Mouse (Mus musculus) MEL (cell line): ENCODE measurements around the gene Zmat5.

ENCODE experiments used
- CTCF ChIP-seq, 3 experiments: IDR thresholded peaks in 2 of 3; conservative IDR thresholded peaks in 1 of 3; 2 replicates each; pipeline ENCODE4 v1.5.1; 2011 to 2012; ENCODE audit warnings: low read length in 3 of 3, low read depth in 2 of 3, mild to moderate bottlenecking in 2 of 3, improper control_type of control experiment in 1 of 3, inconsistent platforms in 1 of 3, mixed read lengths in 1 of 3, moderate library complexity in 1 of 3; ENCODE audit not compliant: control insufficient read depth in 1 of 3, insufficient read depth in 1 of 3, poor library complexity in 1 of 3, severe bottlenecking in 1 of 3
- E2F4 ChIP-seq: IDR thresholded peaks from 2 replicates; pipeline ENCODE4 v1.6.1; 2011; ENCODE audit warnings: low read depth, low read length, improper control_type of control experiment, borderline replicate concordance
- ETS1 ChIP-seq: IDR thresholded peaks from 2 replicates; pipeline ENCODE4 v1.6.1; 2012; ENCODE audit warnings: low read depth, mild to moderate bottlenecking, inconsistent platforms, low read length, improper control_type of control experiment, moderate library complexity
- GATA1 ChIP-seq: IDR thresholded peaks from 2 replicates; pipeline ENCODE4 v1.6.1; 2011; ENCODE audit warnings: low read depth, low read length, improper control_type of control experiment
- HCFC1 ChIP-seq: IDR thresholded peaks from 2 replicates; pipeline ENCODE4 v1.6.1; 2012; ENCODE audit warnings: low read depth, mild to moderate bottlenecking, inconsistent platforms, low read length, improper control_type of control experiment, moderate library complexity
- KAT2A ChIP-seq: conservative IDR thresholded peaks from 2 replicates; pipeline ENCODE4 v1.6.1; 2012; ENCODE audit warnings: low read depth, low read length, improper control_type of control experiment, inconsistent platforms
- NELFE ChIP-seq: IDR thresholded peaks from 2 replicates; pipeline ENCODE4 v1.6.1; 2011; ENCODE audit warnings: low read depth, low read length, improper control_type of control experiment
- POLR2A ChIP-seq, 2 experiments: IDR thresholded peaks; 2 replicates each; pipeline ENCODE4 v1.6.1; 2011 to 2012; ENCODE audit warnings: low read length in 2 of 2, mild to moderate bottlenecking in 2 of 2, control low read depth in 1 of 2, improper control_type of control experiment in 1 of 2, low read depth in 1 of 2, moderate library complexity in 1 of 2; ENCODE audit not compliant: control insufficient read depth in 1 of 2, insufficient read depth in 1 of 2, poor library complexity in 1 of 2
- POLR2AphosphoS5 ChIP-seq: IDR thresholded peaks from 2 replicates; pipeline ENCODE4 v1.6.1; 2012; ENCODE audit warnings: low read depth, borderline replicate concordance, mild to moderate bottlenecking, inconsistent platforms, low read length, moderate library complexity, mixed read lengths
- RAD21 ChIP-seq: IDR thresholded peaks from 2 replicates; pipeline ENCODE4 v1.6.1; 2011; ENCODE audit warnings: mild to moderate bottlenecking, low read depth, low read length, improper control_type of control experiment
- SMC3 ChIP-seq: IDR thresholded peaks from 2 replicates; pipeline ENCODE4 v1.6.1; 2011; ENCODE audit warnings: low read depth, low read length, improper control_type of control experiment
- TAL1 ChIP-seq: IDR thresholded peaks from 2 replicates; pipeline ENCODE4 v1.6.1; 2012; ENCODE audit warnings: mild to moderate bottlenecking, inconsistent platforms, low read length, moderate library complexity, mixed read lengths
- ZMIZ1 ChIP-seq: IDR thresholded peaks from 2 replicates; pipeline ENCODE4 v1.6.1; 2012; ENCODE audit warnings: low read depth, mild to moderate bottlenecking, inconsistent platforms, low read length, improper control_type of control experiment, moderate library complexity
- ZNF384 ChIP-seq: IDR thresholded peaks from 2 replicates; pipeline ENCODE4 v1.6.1; 2012; ENCODE audit warnings: low read depth, mild to moderate bottlenecking, inconsistent platforms, low read length, improper control_type of control experiment

- no peak for TF ChIP-seq TAL1
- no peak for TF ChIP-seq POLR2A (IDR thresholded peaks at IDR 0.05; ENCODE audit: control insufficient read depth in 1 of 2, insufficient read depth in 1 of 2, low read depth in 1 of 2, low read length in 2 of 2, poor library complexity in 1 of 2)
- TF ChIP-seq CTCF (IDR thresholded peaks at IDR 0.05 in 2 of 3, conservative IDR thresholded peaks at IDR 0.05 in 1 of 3; ENCODE audit: control insufficient read depth in 1 of 3, insufficient read depth in 1 of 3, low read depth in 2 of 3, low read length in 3 of 3, poor library complexity in 1 of 3, severe bottlenecking in 1 of 3), result no peak
- no peak for TF ChIP-seq SMC3
- TF ChIP-seq ZMIZ1, result no peak
- no peak for TF ChIP-seq KAT2A
- TF ChIP-seq E2F4, result no peak
- no peak for TF ChIP-seq HCFC1
- TF ChIP-seq NELFE, result no peak
- TF ChIP-seq ZNF384, result no peak
- no peak for TF ChIP-seq GATA1
- TF ChIP-seq ETS1, result no peak
- TF ChIP-seq RAD21, result no peak
- no peak for TF ChIP-seq POLR2AphosphoS5
Observed at GRCm38 (mm10) chr11:4730096-4730495, 25.6 kb downstream of the Zmat5 start.
